In genomic region chr8:115507180-115507579, GRCm38 (mm10) we compare ENCODE assay signal across 20 mouse cellular contexts.
DNase-seq lines count a peak whose midpoint lies in the region; ATAC-seq lines count a peak whose summit lies in the region.
"Had no signal": no experiment of that assay in that cellular context is flagged by ENCODE, and none has a peak within 500 bp of the region (broad histone marks: within the 10 kb centered on the region; RNA-seq: fewer than 3 reads in every experiment).

No protein-coding gene starts in this region.

- no peaks in the 10 kb centered on the region for H3K9me3 ChIP-seq in liver, embryonic 12.5 days (replicated peaks)
- H3K9me3 ChIP-seq: heart, embryonic 10.5 days; limb, embryonic 10.5 days had no signal

- H3K27ac ChIP-seq in liver, embryonic 12.5 days: no peak overlapping the region
- H3K27ac ChIP-seq: heart, embryonic 10.5 days; hindbrain, embryonic 14.5 days; kidney, postnatal 0 days; layer of hippocampus, adult 2 months; limb, embryonic 10.5 days had no signal

- ATAC-seq in liver, embryonic 12.5 days: no peak
- ATAC-seq in megakaryocyte-erythroid progenitor cell, adult 5-6 weeks (replicated peaks; ENCODE audit: low FRiP score, low TSS enrichment, poor library complexity, severe bottlenecking): peak; percentile 53
- no peak for ATAC-seq in erythroblast, adult 5-6 weeks (replicated peaks; ENCODE audit: low FRiP score, poor library complexity, severe bottlenecking)
- ATAC-seq: intestine, embryonic 16.5 days had no signal

- 70% methylated on average over 4 of the region's 4 CpGs for WGBS in liver, embryonic 12.5 days (ENCODE audit: insufficient replicate concordance)

- peak overlapping the region; percentile 19; the same call in 1 of the 2 replicates for H3K4me2 ChIP-seq in liver, embryonic 12.5 days
- H3K4me2 ChIP-seq: hindbrain, embryonic 14.5 days had no signal

- no peaks in the 10 kb centered on the region for H3K27me3 ChIP-seq in liver, embryonic 12.5 days (replicated peaks)

- DNase-seq in cerebellum, adult 11 months: peak; percentile 20
- DNase-seq in cerebellum, postnatal 4 days (ENCODE audit: low spot score in 2 of 2): no peak
- DNase-seq in cerebellum, adult 9-10 months: peak; percentile 71
- DNase-seq in urinary bladder, postnatal 10 days (ENCODE audit: low spot score): no peak
- no peak for DNase-seq in right cerebral cortex, postnatal 25 days
- DNase-seq: adrenal gland, adult 2 months; gastrocnemius, postnatal 14 days; heart, postnatal 10 days; lung, adult 2 months; lung, postnatal 36 days; midbrain, embryonic 14.5 days had no signal

- no peaks in the 10 kb centered on the region for H3K36me3 ChIP-seq in liver, embryonic 12.5 days
- H3K36me3 ChIP-seq: heart, embryonic 10.5 days; limb, embryonic 10.5 days had no signal

- H3K9ac ChIP-seq in liver, embryonic 12.5 days: no peak overlapping the region
- H3K9ac ChIP-seq: hindbrain, embryonic 14.5 days had no signal

- peaks cover 7% of the 10 kb centered on the region; the same call in 1 of the 2 replicates for H3K4me1 ChIP-seq in liver, embryonic 12.5 days
- H3K4me1 ChIP-seq: heart, embryonic 10.5 days had no signal

- H3K4me3 ChIP-seq in liver, embryonic 12.5 days: no peak overlapping the region
- H3K4me3 ChIP-seq: heart, embryonic 10.5 days; layer of hippocampus, adult 2 months; limb, embryonic 10.5 days had no signal

Comparison
In these comparisons a context has a peak if more than half of its experiments do, and no peak if none do; other contexts are left out.
1. DNase-seq: peak in cerebellum, adult 11 months (single experiment) and cerebellum, adult 9-10 months (single experiment); none in cerebellum, postnatal 4 days (0 of 2), urinary bladder, postnatal 10 days (single experiment) and right cerebral cortex, postnatal 25 days (single experiment).